Mouse (Mus musculus) kidney, adult 18-20 months (tissue): Measurements from ENCODE around the gene Nipal3.

Experiments
- DNase-seq: peaks from one replicate; pipeline ENCODE4 v3.0.0; 2021

Nipal3 gene

GRCm38 (mm10) chr4:135494521-135495396 lies at the start of gene Nipal3, which contains the start of gene Stpg1:
Nipal3 (minus strand) TSS chr4:135495038.
Stpg1 (plus strand) TSS chr4:135494790.
- DNase-seq: peak; percentile 94

- no peak for DNase-seq
These were observed 49.4 kb upstream of the Nipal3 start for GRCm38 (mm10) chr4:135544284-135544683.

GRCm38 (mm10) chr4:135540057-135540456 lies 45.2 kb upstream of the Nipal3 start:
- DNase-seq: no peak

GRCm38 (mm10) chr4:135539056-135539455 lies 44.2 kb upstream of the Nipal3 start:
- no peak for DNase-seq

GRCm38 (mm10) chr4:135535021-135535420 lies 40.2 kb upstream of the Nipal3 start:
- DNase-seq: no peak

- DNase-seq: no peak
These were observed 38.2 kb upstream of the Nipal3 start for GRCm38 (mm10) chr4:135533001-135533400.

GRCm38 (mm10) chr4:135531771-135532613 lies 37.2 kb upstream of the Nipal3 start:
- no peak for DNase-seq

- DNase-seq: no peak
These were observed 36.4 kb upstream of the Nipal3 start for GRCm38 (mm10) chr4:135531236-135531635.

- DNase-seq: no peak
These were observed 35.4 kb upstream of the Nipal3 start for GRCm38 (mm10) chr4:135530270-135530669.

- DNase-seq: no peak
These were observed 31.3 kb upstream of the Nipal3 start for GRCm38 (mm10) chr4:135526039-135526710.

- DNase-seq: no peak
These were observed 30.2 kb upstream of the Nipal3 start for GRCm38 (mm10) chr4:135525057-135525456.

GRCm38 (mm10) chr4:135523939-135524338 lies 29.1 kb upstream of the Nipal3 start:
- no peak for DNase-seq

- DNase-seq: no peak
These were observed 25.6 kb upstream of the Nipal3 start for GRCm38 (mm10) chr4:135520421-135520820.

GRCm38 (mm10) chr4:135518135-135518534 lies 23.3 kb upstream of the Nipal3 start:
- no peak for DNase-seq

- peak; percentile 72 for DNase-seq
These were observed 21.8 kb upstream of the Nipal3 start for GRCm38 (mm10) chr4:135516351-135517316.

GRCm38 (mm10) chr4:135514925-135515324 lies 20.1 kb upstream of the Nipal3 start:
- no peak for DNase-seq

- no peak for DNase-seq
These were observed 19.0 kb upstream of the Nipal3 start for GRCm38 (mm10) chr4:135513865-135514264.

GRCm38 (mm10) chr4:135509515-135509914 lies 14.7 kb upstream of the Nipal3 start:
- DNase-seq: no peak

GRCm38 (mm10) chr4:135508419-135509039 lies 13.7 kb upstream of the Nipal3 start:
- peak; percentile 65 for DNase-seq

- DNase-seq: no peak
These were observed 12.9 kb upstream of the Nipal3 start for GRCm38 (mm10) chr4:135507547-135508350.
